In the genomic region with DNA sequence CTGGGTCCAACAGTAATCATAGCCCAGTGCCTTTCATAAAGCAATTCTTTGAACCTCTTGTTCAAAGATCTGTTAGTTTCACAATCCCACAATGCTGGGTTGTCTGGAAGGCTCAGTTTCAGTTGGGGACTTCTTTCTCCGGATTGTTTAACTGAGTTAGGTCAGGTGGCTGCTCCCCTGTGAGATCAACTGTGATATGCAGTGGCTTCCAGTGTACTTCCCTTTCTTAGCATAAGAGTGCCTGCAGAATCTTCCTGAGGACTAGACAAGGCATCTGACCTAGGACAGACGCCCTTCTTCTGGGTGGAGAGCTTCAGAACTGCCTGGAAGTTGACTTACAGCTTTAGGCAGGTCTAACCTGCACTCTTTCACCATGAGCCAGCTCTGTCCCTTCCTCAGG, we compare ENCODE assay signal across 39 mouse cellular contexts. TPM values are rescaled to one million over a fixed set of nuclear protein-coding genes. Genes with fewer than 3 reads are reported as not detected.
"Had no signal": no experiment of that assay in that cellular context is flagged by ENCODE, and none has a peak within 500 bp of the region (broad histone marks: within the 10 kb centered on the region; RNA-seq: fewer than 3 reads in every experiment).

No protein-coding gene starts in this region.

- H3K9ac ChIP-seq: heart, embryonic 13.5 days; heart, embryonic 15.5 days; hindbrain, embryonic 12.5 days; hindbrain, embryonic 14.5 days; intestine, embryonic 15.5 days; kidney, embryonic 15.5 days; limb, embryonic 13.5 days; limb, embryonic 15.5 days; liver, embryonic 12.5 days; liver, embryonic 14.5 days had no signal

- H3K4me2 ChIP-seq: heart, embryonic 11.5 days; heart, embryonic 13.5 days; heart, embryonic 15.5 days; hindbrain, embryonic 12.5 days; hindbrain, embryonic 14.5 days; intestine, embryonic 15.5 days; kidney, embryonic 15.5 days; limb, embryonic 13.5 days; limb, embryonic 15.5 days; liver, embryonic 12.5 days had no signal

- H3K4me3 ChIP-seq: gastrocnemius, adult 2 months; heart, adult 2 months; heart, embryonic 13.5 days; heart, embryonic 15.5 days; hindbrain, embryonic 12.5 days; intestine, embryonic 15.5 days; kidney, embryonic 15.5 days; layer of hippocampus, adult 2 months; limb, embryonic 13.5 days; limb, embryonic 15.5 days; liver, embryonic 12.5 days had no signal

- H3K27ac ChIP-seq: gastrocnemius, adult 2 months; heart, adult 2 months; heart, embryonic 13.5 days; heart, embryonic 15.5 days; hindbrain, embryonic 12.5 days; hindbrain, embryonic 14.5 days; intestine, embryonic 15.5 days; kidney, embryonic 15.5 days; kidney, postnatal 0 days; layer of hippocampus, adult 2 months; limb, embryonic 13.5 days; limb, embryonic 15.5 days; liver, embryonic 12.5 days; liver, embryonic 14.5 days had no signal

- H3K27me3 ChIP-seq: heart, embryonic 13.5 days; heart, embryonic 15.5 days; hindbrain, embryonic 12.5 days; intestine, embryonic 15.5 days; kidney, embryonic 15.5 days; limb, embryonic 13.5 days; limb, embryonic 15.5 days; liver, embryonic 12.5 days had no signal

- H3K4me1 ChIP-seq: heart, embryonic 13.5 days; heart, embryonic 15.5 days; hindbrain, embryonic 12.5 days; intestine, embryonic 15.5 days; kidney, embryonic 15.5 days; limb, embryonic 13.5 days; limb, embryonic 15.5 days; liver, embryonic 12.5 days had no signal

- H3K9me3 ChIP-seq: heart, embryonic 13.5 days; heart, embryonic 15.5 days; hindbrain, embryonic 12.5 days; intestine, embryonic 15.5 days; kidney, embryonic 15.5 days; limb, embryonic 13.5 days; limb, embryonic 15.5 days; liver, embryonic 12.5 days had no signal

- DNase-seq: gastrocnemius, adult 2 months; gastrocnemius, postnatal 10 days; gastrocnemius, postnatal 25 days; heart, adult 11 months; heart, adult 2 months; heart, postnatal 14 days; heart, postnatal 36 days; kidney, adult 18-20 months; kidney, adult 8-10 months; kidney, postnatal 25 days; kidney, postnatal 4 days; left cerebral cortex, postnatal 4 days had no signal

- H3K36me3 ChIP-seq: heart, embryonic 13.5 days; heart, embryonic 15.5 days; hindbrain, embryonic 12.5 days; intestine, embryonic 15.5 days; kidney, embryonic 15.5 days; limb, embryonic 13.5 days; limb, embryonic 15.5 days; liver, embryonic 12.5 days had no signal

- ATAC-seq: hindbrain, embryonic 16.5 days; inflammation-experienced regulatory T-cells, adult 6 months; intestine, embryonic 15.5 days; intestine, postnatal 0 days; liver, embryonic 12.5 days had no signal

RNA-seq across cellular contexts. Expression of gene Serpinb13, which starts 3.1 kb away (rescaled TPM):
- total RNA-seq: gastrocnemius, adult 2 months; gastrocnemius, postnatal 10 days; gastrocnemius, postnatal 25 days; gastrocnemius, postnatal 4 days; heart, adult 2 months; heart, postnatal 14 days; heart, postnatal 36 days; hematopoietic stem cell, adult 5-6 weeks; layer of hippocampus, adult 2 months; layer of hippocampus, postnatal 10 days; layer of hippocampus, postnatal 25 days; left cerebral cortex, adult 8-10 months; left cerebral cortex, postnatal 10 days; left cerebral cortex, postnatal 25 days; left cerebral cortex, postnatal 4 days; liver, adult 2 months had no signal
- polyA plus RNA-seq: frontal cortex, adult 2 months; heart, adult 2 months; heart, embryonic 11.5 days; heart, embryonic 13.5 days; heart, embryonic 15.5 days; heart, postnatal 0 days; hindbrain, embryonic 12.5 days; hindbrain, embryonic 14.5 days; hindbrain, embryonic 16.5 days; inflammation-experienced regulatory T-cells, adult 6 months; intestine, embryonic 15.5 days; intestine, postnatal 0 days; kidney, embryonic 15.5 days; kidney, postnatal 0 days; limb, embryonic 11.5 days; limb, embryonic 13.5 days; liver, adult 2 months; liver, embryonic 12.5 days; liver, embryonic 14.5 days had no signal

RNA-seq across cellular contexts. Expression of gene Serpinb12, which starts 49.6 kb away (rescaled TPM):
- total RNA-seq: gastrocnemius, adult 2 months; gastrocnemius, postnatal 25 days; heart, adult 2 months; heart, postnatal 14 days; heart, postnatal 36 days; hematopoietic stem cell, adult 5-6 weeks; layer of hippocampus, adult 2 months; layer of hippocampus, postnatal 10 days; left cerebral cortex, postnatal 10 days; left cerebral cortex, postnatal 25 days; left cerebral cortex, postnatal 4 days; liver, adult 2 months had no signal
- polyA plus RNA-seq: frontal cortex, adult 2 months; heart, adult 2 months; heart, postnatal 0 days; hindbrain, embryonic 12.5 days; inflammation-experienced regulatory T-cells, adult 6 months; intestine, postnatal 0 days; kidney, embryonic 15.5 days; limb, embryonic 11.5 days; liver, adult 2 months; liver, embryonic 12.5 days; liver, embryonic 14.5 days had no signal
